Comparison of ENCODE assay signal across 9 mouse cellular contexts in the genomic region with DNA sequence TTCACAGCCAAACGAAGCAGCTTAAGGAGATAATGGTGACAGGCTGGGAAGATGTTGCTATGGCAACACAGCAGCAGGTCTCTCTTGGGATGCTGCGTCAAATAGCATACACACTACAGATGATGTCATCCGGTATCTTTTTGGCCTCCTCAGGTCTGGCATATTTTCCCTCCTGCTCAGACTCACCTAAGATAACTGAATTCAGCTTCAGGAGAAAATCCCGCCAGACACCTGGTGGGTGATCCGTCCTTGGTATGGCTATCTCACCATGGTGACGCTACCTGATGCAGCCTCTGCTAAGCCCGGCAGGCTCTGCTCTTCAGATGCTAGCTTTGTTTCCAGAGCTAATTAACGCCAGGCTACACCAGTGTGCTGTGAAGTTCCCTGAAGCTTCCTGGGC. TPM values are rescaled to one million over a fixed set of nuclear protein-coding genes. Genes with fewer than 3 reads are reported as not detected.
DNase-seq lines count a peak whose midpoint lies in the region; ATAC-seq and TF ChIP-seq lines count a peak whose summit lies in the region.
"Had no signal": no experiment of that assay in that cellular context is flagged by ENCODE, and none has a peak within 500 bp of the region (broad histone marks: within the 10 kb centered on the region; RNA-seq: fewer than 3 reads in every experiment).

No protein-coding gene starts in this region.

- H3K27me3 ChIP-seq in forebrain, postnatal 0 days (ENCODE audit: insufficient read depth, low read length): no peaks in the 10 kb centered on the region

- no peaks in the 10 kb centered on the region for H3K9me3 ChIP-seq in forebrain, postnatal 0 days (ENCODE audit: low read length)

- peak; percentile 54 to 59 for DNase-seq in cerebellum, postnatal 25 days
- peak; percentile 92 for DNase-seq in forebrain, postnatal 0 days
- DNase-seq in left cerebral cortex, postnatal 14 days (ENCODE audit: low spot score in 2 of 2): peak; percentile 73 to 93
- peak; percentile 80 for DNase-seq in right cerebral cortex, adult 18-20 months
- no peak for DNase-seq in ovary, postnatal 36 days (ENCODE audit: low spot score)
- no peak for DNase-seq in Muller cell, postnatal 12 days (ENCODE audit: inconsistent ontology term)
- no peak for DNase-seq in natural killer cell, adult 2 months (ENCODE audit: low spot score in 2 of 2)
- DNase-seq in adrenal gland, postnatal 10 days: no peak

- TF ChIP-seq CTCF in forebrain, postnatal 0 days (IDR thresholded peaks at IDR 0.05; ENCODE audit: low read depth): no peak

- no peak overlapping the region for H3K4me3 ChIP-seq in forebrain, postnatal 0 days (ENCODE audit: low read depth, low read length)

- H3K27ac ChIP-seq in forebrain, postnatal 0 days (ENCODE audit: low read depth, low read length): peak overlapping the region; percentile 98

- H3K4me1 ChIP-seq in forebrain, postnatal 0 days (ENCODE audit: insufficient read depth): peaks cover 48% of the 10 kb centered on the region

- no peaks in the 10 kb centered on the region for H3K36me3 ChIP-seq in forebrain, postnatal 0 days (ENCODE audit: insufficient read depth)

- 6% methylated on average over 8 of the region's 8 CpGs for WGBS in forebrain, postnatal 0 days

- ATAC-seq in forebrain, postnatal 0 days: peak; percentile 87

- intact Hi-C loops in left cerebral cortex, postnatal 14 days (cut with DNase I): no loop called here

- peak overlapping the region; percentile 42 for H3K4me2 ChIP-seq in forebrain, postnatal 0 days (ENCODE audit: low read depth)

- peak overlapping the region; percentile 58 for H3K9ac ChIP-seq in forebrain, postnatal 0 days

RNA-seq across cellular contexts. Expression of a gene that starts 12.8 kb away (rescaled TPM):
- 0.69 and 1.8 TPM in 2 replicates for total RNA-seq in forebrain, postnatal 0 days (2014; rRNA removed)
- 0.51 and 0.60 TPM in 2 replicates for polyA plus RNA-seq in forebrain, postnatal 0 days (2015; fragmentation: Nextera tagmentation; extraction: Ambion mirVana)
- total RNA-seq in left cerebral cortex, postnatal 14 days (2021): under 1 TPM in 1 of 2 experiments, not detected in 1; 0.33 TPM
- total RNA-seq in adrenal gland, postnatal 10 days (2021): under 1 TPM in 1 of 2 experiments, not detected in 1; 0.18 TPM
- total RNA-seq: hematopoietic stem cell, adult 5-6 weeks had no signal

RNA-seq across cellular contexts. Expression of a gene that starts 31.3 kb away (rescaled TPM):
- 22.8 and 24.0 TPM in 2 replicates for total RNA-seq in forebrain, postnatal 0 days (2014; rRNA removed)
- polyA plus RNA-seq in forebrain, postnatal 0 days (2015; fragmentation: Nextera tagmentation; extraction: Ambion mirVana): 11.1 and 15.6 TPM in 2 replicates
- total RNA-seq in left cerebral cortex, postnatal 14 days (2021): 10 to 100 TPM in 1 of 2 experiments, 1 to 10 TPM in 1; 7.2 to 12.3 TPM
- total RNA-seq in adrenal gland, postnatal 10 days (2021): under 1 TPM; 0.24 to 0.45 TPM
- total RNA-seq: hematopoietic stem cell, adult 5-6 weeks had no signal

RNA-seq across cellular contexts. Expression of a gene that starts 57.7 kb away (rescaled TPM):
- 119 and 138 TPM in 2 replicates for total RNA-seq in forebrain, postnatal 0 days (2014; rRNA removed)
- polyA plus RNA-seq in forebrain, postnatal 0 days (2015; fragmentation: Nextera tagmentation; extraction: Ambion mirVana): 196 and 226 TPM in 2 replicates
- 10 to 100 TPM; 58.0 to 62.1 TPM for total RNA-seq in left cerebral cortex, postnatal 14 days (2021)
- 10 to 100 TPM; 38.4 to 45.0 TPM for total RNA-seq in adrenal gland, postnatal 10 days (2021)

Comparison
In these comparisons a context has a peak if more than half of its experiments do, and no peak if none do; other contexts are left out.
1. DNase-seq: peak in cerebellum, postnatal 25 days (2 of 2), forebrain, postnatal 0 days (single experiment), left cerebral cortex, postnatal 14 days (2 of 2) and right cerebral cortex, adult 18-20 months (single experiment); none in ovary, postnatal 36 days (single experiment), Muller cell, postnatal 12 days (single experiment), natural killer cell, adult 2 months (0 of 2) and adrenal gland, postnatal 10 days (single experiment).
2. RNA of a gene that starts 31.3 kb away (total RNA-seq): 22.8 to 24.0 TPM in forebrain, postnatal 0 days and 7.2 to 12.3 TPM in left cerebral cortex, postnatal 14 days; 0.24 to 0.45 TPM in adrenal gland, postnatal 10 days; every median in the first group is over 4 times any median in the second.